Mouse (Mus musculus): ENCODE measurements around the gene Cfap97d2. TPM values are rescaled to one million over a fixed set of nuclear protein-coding genes. Genes with fewer than 3 reads are reported as not detected.
"Not testable (repeated sequence)": the region's sequence is repeated elsewhere in the genome, so short reads cannot be mapped to it uniquely, and the experiment has no call there.

Gene Cfap97d2
- total RNA-seq, 4 experiments from 2014 or later: 1.8 to 3.6 (median 2.7) TPM

GRCm38 (mm10) chr8:13740817-13741613 is 35.3 kb downstream of the Cfap97d2 start:
- no peak for DNase-seq (ENCODE audit: low spot score in 2 of 2)

- DNase-seq (ENCODE audit: low spot score in 2 of 2): not testable (repeated sequence)
Measured at GRCm38 (mm10) chr8:13746212-13746611, 40.5 kb downstream of the Cfap97d2 start.

DNA sequence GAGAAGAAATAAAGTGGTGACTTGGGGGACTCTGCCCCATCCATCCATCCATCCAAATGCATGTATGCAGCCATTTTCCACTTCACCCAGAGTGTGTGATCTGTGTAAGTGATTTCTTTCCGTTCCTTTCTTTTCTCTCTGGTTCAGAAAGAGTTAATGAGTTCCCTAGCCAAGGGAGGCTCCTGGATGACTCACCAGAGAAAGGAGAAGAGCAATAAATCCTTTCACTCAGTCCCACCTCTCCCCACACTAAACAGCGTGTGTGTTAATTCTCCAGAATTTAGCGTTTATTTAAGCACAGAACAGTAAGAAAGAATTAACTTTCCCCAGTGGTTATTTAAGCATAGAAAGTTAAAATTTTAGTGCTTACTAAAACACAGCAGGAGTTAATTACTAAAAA is 41.9 kb downstream of the Cfap97d2 start:
- DNase-seq (ENCODE audit: low spot score in 2 of 2): no peak

DNA sequence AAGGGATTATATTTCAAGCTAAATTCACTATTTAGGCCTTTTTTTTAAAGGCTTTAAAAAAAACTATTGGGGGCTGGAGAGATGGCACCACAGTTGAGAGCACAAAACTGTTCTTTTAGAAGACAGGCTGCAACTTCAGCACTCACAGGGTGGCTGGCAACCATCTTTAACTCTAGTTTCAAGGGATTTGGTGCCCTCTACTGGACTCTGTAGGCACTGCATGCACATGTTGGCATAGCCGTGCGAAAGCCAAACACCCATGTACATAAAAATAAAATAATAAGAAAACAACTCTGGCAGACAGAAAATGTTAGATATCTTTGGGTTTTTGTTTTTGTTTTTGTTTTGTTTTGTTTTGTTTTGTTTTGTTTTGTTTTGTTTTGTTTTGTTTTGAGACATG is 48.0 kb downstream of the Cfap97d2 start:
- DNase-seq (ENCODE audit: low spot score in 2 of 2): peak; percentile 29 to 71

DNA sequence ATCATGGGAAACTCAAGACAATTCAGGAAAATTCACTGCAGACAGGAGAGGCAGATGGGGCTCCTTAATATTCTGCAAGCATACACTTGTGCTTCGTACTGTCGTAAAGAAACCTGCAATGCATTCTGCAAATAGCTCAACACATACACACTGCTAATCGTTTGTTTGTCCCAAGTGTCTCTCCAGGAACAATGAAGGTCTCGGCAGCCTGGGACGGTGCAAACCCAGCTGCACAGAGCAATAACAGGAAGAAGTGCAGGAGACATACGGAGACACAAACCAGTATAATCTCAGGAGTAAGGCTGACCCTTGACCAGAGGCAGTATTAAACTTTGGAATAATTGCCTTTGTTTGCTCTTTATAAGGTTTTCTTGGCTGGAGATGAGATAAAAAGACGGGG is 50.8 kb downstream of the Cfap97d2 start:
- DNase-seq (ENCODE audit: low spot score in 2 of 2): no peak

DNA sequence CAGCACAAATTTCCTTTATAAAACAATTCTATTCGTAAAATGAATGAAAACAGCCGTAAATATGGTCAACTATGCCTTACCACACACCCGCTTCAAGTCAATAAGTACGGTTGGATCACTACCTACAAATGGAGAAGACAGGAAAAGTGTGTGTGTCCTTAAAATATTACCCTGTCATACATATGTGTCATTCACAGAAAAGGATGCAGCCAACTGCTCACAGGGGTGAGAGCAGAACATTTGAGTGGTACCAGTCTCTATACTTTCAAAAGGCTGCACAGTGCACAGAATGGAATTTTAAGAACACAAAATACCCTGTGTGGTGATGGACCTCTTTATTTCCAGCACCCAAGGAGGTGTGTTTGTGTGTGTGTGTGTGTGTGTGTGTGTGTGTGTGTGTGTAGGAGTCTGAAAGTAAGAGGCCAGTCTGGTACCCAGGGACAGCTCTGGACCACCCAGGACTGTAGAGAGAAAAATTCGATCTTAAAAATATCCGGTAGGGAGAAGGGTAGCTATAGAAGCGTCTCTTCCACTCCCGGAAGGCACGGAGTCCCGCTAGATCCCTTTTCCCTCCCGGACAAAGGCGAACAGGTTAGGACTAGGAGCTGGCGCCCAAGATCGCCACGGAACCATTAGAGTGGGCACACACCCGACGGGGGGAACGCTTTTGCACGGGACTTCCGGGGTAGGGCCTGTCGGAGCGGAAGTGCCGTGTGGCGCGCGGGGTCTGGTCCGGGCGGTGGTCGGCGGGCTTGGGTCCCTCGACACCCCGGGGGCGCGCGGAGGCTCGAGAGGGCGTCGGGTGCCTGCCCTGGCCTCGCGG is 51.5 kb downstream of the Cfap97d2 start, which contains the start of gene Cdc16:
Gene Cdc16 (plus strand): TSS at position 695 of the 823 bp plus-strand sequence.
- peak; percentile 63 to 86 for DNase-seq (ENCODE audit: low spot score in 2 of 2)

DNA sequence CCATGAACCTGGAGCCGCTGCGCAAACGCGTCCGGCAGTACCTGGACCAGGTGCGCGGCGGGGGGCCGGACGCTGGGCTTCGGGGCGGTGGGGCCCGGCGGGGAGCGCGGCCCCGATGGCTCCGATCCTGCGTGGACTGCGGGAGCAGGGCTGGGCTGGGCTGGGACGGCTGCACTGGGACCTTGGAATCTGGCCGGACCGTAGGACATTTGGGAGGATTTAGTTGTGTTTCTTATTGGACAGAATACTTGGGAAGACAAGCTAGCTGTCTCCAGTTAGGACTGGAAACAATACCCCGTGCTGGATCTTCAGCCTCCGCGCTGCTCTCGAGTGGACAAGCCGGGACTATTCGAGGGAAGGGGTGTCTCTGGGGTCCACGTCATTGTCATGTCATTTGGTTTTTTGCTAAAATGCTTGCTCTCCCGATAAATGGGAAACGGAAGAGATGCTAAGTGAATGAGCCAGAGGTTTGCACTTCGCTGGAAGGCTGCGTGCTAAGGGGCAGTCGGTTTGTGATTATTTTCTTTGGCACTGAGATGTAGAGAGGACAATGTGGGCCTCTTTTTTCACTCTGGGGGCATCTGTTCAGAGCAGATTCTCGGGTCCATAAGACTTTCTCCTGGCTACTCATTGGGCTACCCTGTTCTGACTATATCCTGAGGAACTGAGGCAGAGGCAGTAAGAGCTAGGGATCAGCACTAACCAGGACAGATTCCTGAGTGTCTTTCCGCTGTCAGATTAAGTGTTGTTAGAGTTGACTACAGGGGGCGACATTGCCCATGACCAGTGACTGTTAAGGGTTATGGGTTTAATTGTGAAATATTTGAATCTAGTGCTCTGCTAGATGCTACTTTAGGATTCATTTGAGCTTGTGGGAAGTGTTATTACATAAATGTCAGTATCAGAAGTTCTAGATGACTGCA is 52.4 kb downstream of the Cfap97d2 start:
- peak; percentile 7 to 11 for DNase-seq (ENCODE audit: low spot score in 2 of 2)

DNA sequence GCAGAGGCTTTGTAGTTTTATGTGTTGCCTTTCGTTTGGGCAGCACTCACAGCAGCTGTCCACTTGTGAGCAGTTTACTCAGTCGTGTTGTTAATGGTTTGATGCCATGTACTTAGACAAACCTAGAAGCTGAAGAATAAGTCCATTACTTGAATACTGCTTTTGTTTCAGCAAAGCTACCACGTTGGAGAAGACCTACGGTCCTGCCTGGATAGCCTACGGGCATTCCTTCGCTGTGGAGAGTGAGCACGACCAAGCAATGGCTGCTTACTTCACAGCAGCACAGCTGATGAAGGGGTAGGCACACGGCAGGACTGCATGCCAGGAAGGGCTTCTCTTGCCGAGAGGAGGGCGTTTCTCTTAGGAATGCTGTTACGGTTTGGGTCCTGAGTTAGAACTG is 63.5 kb downstream of the Cfap97d2 start:
- DNase-seq (ENCODE audit: low spot score in 2 of 2): no peak

DNA sequence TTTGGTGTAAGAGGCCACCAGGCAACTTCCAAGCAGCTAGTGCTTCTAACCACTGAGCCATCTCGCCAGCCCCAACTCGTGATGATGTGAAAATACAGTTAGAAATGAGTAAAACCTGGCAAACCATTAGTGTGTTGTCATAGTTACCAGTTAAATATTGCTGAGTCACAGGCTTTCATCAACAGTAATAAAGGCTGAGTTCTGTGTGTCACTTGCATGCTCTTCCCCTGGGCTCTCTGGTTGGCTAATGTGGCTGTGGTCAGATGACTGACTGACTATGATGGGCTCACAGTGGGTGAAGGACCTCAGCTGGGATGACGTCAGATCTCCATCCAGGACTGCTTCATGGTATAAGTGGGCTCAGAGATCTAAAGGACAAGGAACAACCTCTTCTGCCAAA is 74.8 kb downstream of the Cfap97d2 start:
- DNase-seq (ENCODE audit: low spot score in 2 of 2): no peak

DNA sequence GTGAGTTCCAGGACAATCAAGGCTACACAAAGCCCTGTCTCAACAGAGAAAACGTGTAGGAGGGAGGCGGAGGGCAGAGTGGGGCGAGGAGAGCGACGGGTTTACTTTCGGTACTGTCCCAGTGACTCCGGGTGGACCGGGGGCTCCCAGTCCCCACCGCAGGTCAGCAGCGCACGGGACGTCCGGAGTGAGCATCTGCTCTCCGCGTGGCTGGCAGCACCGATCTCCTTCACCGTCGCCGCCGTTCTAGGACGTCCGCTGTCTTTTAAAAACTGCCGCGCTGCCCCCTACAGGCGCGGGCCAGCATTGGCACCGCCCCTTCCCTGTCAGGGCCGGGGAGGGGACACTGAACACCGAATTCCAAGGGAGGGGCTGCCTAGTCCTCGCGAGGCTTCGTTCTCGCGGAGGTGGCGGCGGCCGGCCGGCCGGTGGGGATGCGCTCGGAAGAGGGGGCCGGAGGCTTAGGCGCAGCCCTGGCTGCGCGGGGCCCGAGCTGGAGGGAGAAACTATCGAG is 79.6 kb downstream of the Cfap97d2 start, which contains the start of gene Upf3a:
Gene Upf3a (plus strand): TSS at position 366 of the 514 bp plus-strand sequence.
- peak; percentile 84 to 86 for DNase-seq (ENCODE audit: low spot score in 2 of 2)

GRCm38 (mm10) chr8:13785764-13786299 is 80.1 kb downstream of the Cfap97d2 start:
- DNase-seq (ENCODE audit: low spot score in 2 of 2): peak; percentile 88 to 94

GRCm38 (mm10) chr8:13789606-13790005 is 83.9 kb downstream of the Cfap97d2 start:
- no peak for DNase-seq (ENCODE audit: low spot score in 2 of 2)

Other genes starting within 250 kb of the Cfap97d2 start
- 100 to 1,000 TPM in 2 of 4 experiments, 10 to 100 TPM in 2; 84.4 to 105 (median 93.8) TPM for gene Gas6, start 211.4 kb upstream of the Cfap97d2 start, total RNA-seq (2022)
- gene 1700029H14Rik, start 143.4 kb upstream of the Cfap97d2 start, total RNA-seq (2022): not detected
- 10 to 100 TPM; 62.7 to 74.3 (median 68.2) TPM for gene Rasa3, start 28.3 kb upstream of the Cfap97d2 start, total RNA-seq (2022)
- 10 to 100 TPM; 46.6 to 56.9 (median 55.6) TPM for gene Cdc16, start 51.8 kb downstream of the Cfap97d2 start, total RNA-seq (2022)
- 10 to 100 TPM; 25.5 to 36.6 (median 32.5) TPM for gene Upf3a, start 79.7 kb downstream of the Cfap97d2 start, total RNA-seq (2022)
- not detected for gene AF366264, start 132.5 kb downstream of the Cfap97d2 start, total RNA-seq (2022)
- gene Champ1, start 163.8 kb downstream of the Cfap97d2 start, total RNA-seq (2022): 10 to 100 TPM; 27.1 to 31.4 (median 29.4) TPM
- 10 to 100 TPM; 32.0 to 38.2 (median 36.0) TPM for gene Coprs, start 184.4 kb downstream of the Cfap97d2 start, total RNA-seq (2022)